Mouse (Mus musculus): ENCODE data around the gene Lrrc26.

DNA sequence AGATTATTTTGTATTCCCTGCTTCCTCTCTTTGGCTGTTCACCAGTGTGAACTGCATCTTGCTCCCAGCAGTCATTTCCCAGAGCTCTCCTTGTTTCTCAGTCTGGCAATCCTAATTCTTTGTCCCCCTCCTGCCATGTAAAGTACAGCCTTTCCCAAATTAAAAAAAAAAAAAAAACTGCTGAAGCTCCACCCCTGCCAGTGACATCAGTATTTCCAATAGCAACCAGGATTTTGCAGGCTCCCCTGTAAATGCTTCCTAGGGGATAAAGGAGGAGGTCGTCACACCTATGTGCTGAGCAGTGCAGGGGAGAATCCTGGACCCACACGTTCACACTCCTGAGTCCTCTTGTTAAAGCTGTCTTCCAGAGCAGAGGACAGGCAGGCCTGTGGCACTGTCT is 30.4 kb downstream of the Lrrc26 start:
- TF ChIP-seq CTCF (IDR thresholded peaks at IDR 0.05; ENCODE audit: low read depth) (no peak), EP300 (IDR thresholded peaks at IDR 0.05; ENCODE audit: low read depth) (no peak)
